Mouse (Mus musculus) bone marrow, adult 2 months (tissue): Measurements from ENCODE around the gene Uckl1.

Experiments
- CTCF ChIP-seq: fragments of 200-500 bp; IDR thresholded peaks from 2 replicates; pipeline ENCODE4 v1.5.1; 2011; ENCODE audit warnings: low read length, control low read depth; ENCODE audit not compliant: control insufficient read depth, insufficient read depth
- POLR2A ChIP-seq: fragments of 200-500 bp; IDR thresholded peaks from 2 replicates; pipeline ENCODE4 v1.6.1; 2011; ENCODE audit warnings: low read depth, mild to moderate bottlenecking, control low read depth, low read length, borderline replicate concordance; ENCODE audit not compliant: control insufficient read depth

GRCm38 (mm10) chr2:181572921-181573920 is 11.5 kb downstream of the Uckl1 start:
- no peak for TF ChIP-seq CTCF
- no peak for TF ChIP-seq POLR2A
